In the genomic region with DNA sequence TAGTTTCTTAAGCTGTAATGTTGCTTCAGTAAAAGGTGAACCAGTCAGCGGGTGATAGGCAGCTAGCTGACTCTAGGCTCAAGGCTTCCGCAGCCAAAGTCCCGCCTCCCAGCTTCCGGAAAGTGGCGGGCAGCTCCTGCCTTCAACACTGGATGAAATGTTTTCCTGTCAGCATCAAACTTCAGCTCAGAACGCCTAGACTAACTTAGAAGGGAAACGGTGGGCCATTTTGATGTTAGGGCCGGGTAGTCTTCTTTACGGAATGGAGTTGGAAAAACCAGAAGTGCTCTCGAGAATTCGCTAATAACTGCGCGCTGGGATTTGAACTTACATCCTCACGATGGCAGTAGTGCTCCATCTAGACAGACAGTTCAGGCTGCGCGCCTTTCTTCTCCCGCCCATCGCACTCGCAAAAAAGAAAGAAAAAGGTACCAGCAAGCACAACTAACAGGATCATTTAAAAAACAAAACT, we compare ENCODE assay signal across 8 mouse cellular contexts.
DNase-seq lines count a peak whose midpoint lies in the region; ATAC-seq and TF ChIP-seq lines count a peak whose summit lies in the region.

No protein-coding gene starts in this region.

- H3K27me3 ChIP-seq in forebrain, embryonic 15.5 days: no peaks in the 10 kb centered on the region
- no peaks in the 10 kb centered on the region for H3K27me3 ChIP-seq in intestine, embryonic 15.5 days (replicated peaks)
- no peaks in the 10 kb centered on the region for H3K27me3 ChIP-seq in stomach, embryonic 16.5 days (ENCODE audit: control insufficient read depth, insufficient read depth, low read length)

- H3K9me3 ChIP-seq in forebrain, embryonic 15.5 days: no peaks in the 10 kb centered on the region
- H3K9me3 ChIP-seq in intestine, embryonic 15.5 days: no peaks in the 10 kb centered on the region
- no peaks in the 10 kb centered on the region for H3K9me3 ChIP-seq in stomach, embryonic 16.5 days (replicated peaks; ENCODE audit: control insufficient read depth, low read length)

- H3K4me1 ChIP-seq in forebrain, embryonic 15.5 days: no peaks in the 10 kb centered on the region
- no peaks in the 10 kb centered on the region for H3K4me1 ChIP-seq in intestine, embryonic 15.5 days (replicated peaks)
- no peaks in the 10 kb centered on the region for H3K4me1 ChIP-seq in stomach, embryonic 16.5 days (ENCODE audit: control insufficient read depth, insufficient read depth, low read length)

- no peaks in the 10 kb centered on the region for H3K36me3 ChIP-seq in forebrain, embryonic 15.5 days
- H3K36me3 ChIP-seq in intestine, embryonic 15.5 days: no peaks in the 10 kb centered on the region
- H3K36me3 ChIP-seq in stomach, embryonic 16.5 days (ENCODE audit: control insufficient read depth, insufficient read depth, low read length): no peaks in the 10 kb centered on the region

- intact Hi-C loops in left cerebral cortex, adult 2 months (cut with DNase I): no loop called here

- H3K4me2 ChIP-seq in forebrain, embryonic 15.5 days (replicated peaks): no peak overlapping the region
- H3K4me2 ChIP-seq in intestine, embryonic 15.5 days (replicated peaks): no peak overlapping the region
- peak overlapping the region; percentile 31; the same call in 1 of the 2 replicates for H3K4me2 ChIP-seq in stomach, embryonic 16.5 days (ENCODE audit: low read depth, low read length)

- peak; percentile 53; the same call in 1 of the 2 replicates for ATAC-seq in forebrain, embryonic 15.5 days (replicated peaks)
- ATAC-seq in intestine, embryonic 15.5 days: no peak
- ATAC-seq in stomach, embryonic 16.5 days (ENCODE audit: insufficient read depth, low FRiP score): peak; percentile 44; the same call in 1 of the 2 replicates
- no peak for ATAC-seq in erythroid progenitor cell, adult 5-6 weeks (replicated peaks; ENCODE audit: low FRiP score, poor library complexity, severe bottlenecking)

- peak overlapping the region; percentile 86 for H3K27ac ChIP-seq in left cerebral cortex, adult 2 months
- 0 out of 2 replicates have a peak overlapping the region, but pooled peaks have one; percentile 40 for H3K27ac ChIP-seq in forebrain, embryonic 15.5 days (replicated peaks)
- no peak overlapping the region for H3K27ac ChIP-seq in intestine, embryonic 15.5 days
- no peak overlapping the region for H3K27ac ChIP-seq in stomach, embryonic 16.5 days (ENCODE audit: low read length)

- peak; percentile 67 for TF ChIP-seq CTCF in left cerebral cortex, adult 2 months (IDR thresholded peaks at IDR 0.05)

- H3K4me3 ChIP-seq in left cerebral cortex, adult 2 months: peak overlapping the region; percentile 51
- H3K4me3 ChIP-seq in forebrain, embryonic 15.5 days: peak overlapping the region; percentile 25; the same call in 1 of the 2 replicates
- H3K4me3 ChIP-seq in intestine, embryonic 15.5 days (replicated peaks): 0 out of 2 replicates have a peak overlapping the region, but pooled peaks have one; percentile 17
- H3K4me3 ChIP-seq in stomach, embryonic 16.5 days (replicated peaks; ENCODE audit: low read length): peak overlapping the region; percentile 31; the same call in 1 of the 2 replicates

- H3K9ac ChIP-seq in forebrain, embryonic 15.5 days (replicated peaks): no peak overlapping the region
- no peak overlapping the region for H3K9ac ChIP-seq in intestine, embryonic 15.5 days
- no peak overlapping the region for H3K9ac ChIP-seq in stomach, embryonic 16.5 days (ENCODE audit: low read length)

- WGBS in forebrain, embryonic 15.5 days: 68% methylated on average over 19 of the region's 19 CpGs
- WGBS in intestine, embryonic 15.5 days: 60% methylated on average over 19 of the region's 19 CpGs
- 67% methylated on average over 19 of the region's 19 CpGs for WGBS in stomach, embryonic 16.5 days

- peak in 1 of 2 experiments; percentile 78 for DNase-seq in left cerebral cortex, adult 2 months (ENCODE audit: extremely low spot score in 1 of 2, low spot score in 2 of 2)
- DNase-seq in left cerebral cortex, adult 11 months (ENCODE audit: low spot score): no peak
- DNase-seq in embryo, embryonic 10.5 days (ENCODE audit: low spot score): peak; percentile 71
- DNase-seq in mesoderm, embryonic 11.5 days (ENCODE audit: low read depth, low spot score): peak; percentile 60

Comparison
In these comparisons a context has a peak if more than half of its experiments do, and no peak if none do; other contexts are left out.
1. H3K27ac ChIP-seq: peak in left cerebral cortex, adult 2 months (single experiment) and forebrain, embryonic 15.5 days (single experiment); none in intestine, embryonic 15.5 days (single experiment) and stomach, embryonic 16.5 days (single experiment).
2. ATAC-seq: peak in forebrain, embryonic 15.5 days (single experiment) and stomach, embryonic 16.5 days (single experiment); none in intestine, embryonic 15.5 days (single experiment) and erythroid progenitor cell, adult 5-6 weeks (single experiment).
3. Peak in every context shown above with its lines, with median percentiles within 50 percentile points of each other: H3K4me3 ChIP-seq.